In genomic region chr14:52008321-52009203, GRCm38 (mm10) we compare ENCODE assay signal across 1 mouse cellular context.
TF ChIP-seq lines count a peak whose summit lies in the region.

No protein-coding gene starts in this region.

TF ChIP-seq in CH12.LX, 34 proteins besides CTCF, POLR2A, EP300 and RAD21:
- no peak for TF ChIP-seq MXI1 (IDR thresholded peaks at IDR 0.05; ENCODE audit: low read depth, low read length)
- no peak for TF ChIP-seq RCOR1 (conservative IDR thresholded peaks at IDR 0.05; ENCODE audit: low read depth, low read length)
- no peak for TF ChIP-seq PAX5 (IDR thresholded peaks at IDR 0.05; ENCODE audit: low read length)
- 0 out of 2 replicates have a peak, but pooled peaks have one; percentile 36 for TF ChIP-seq BHLHE40 (IDR thresholded peaks at IDR 0.05; ENCODE audit: low read depth, low read length)
- TF ChIP-seq TBP (conservative IDR thresholded peaks at IDR 0.05; ENCODE audit: low read depth, low read length): no peak
- TF ChIP-seq HCFC1 (IDR thresholded peaks at IDR 0.05; ENCODE audit: low read depth, low read length): peak; percentile 40; the same call in 1 of the 2 replicates
- TF ChIP-seq MEF2A (IDR thresholded peaks at IDR 0.05; ENCODE audit: borderline replicate concordance, low read depth, low read length): peak; percentile 73
- TF ChIP-seq CHD2 (IDR thresholded peaks at IDR 0.05; ENCODE audit: low read length): no peak
- TF ChIP-seq JUN (IDR thresholded peaks at IDR 0.05; ENCODE audit: insufficient read depth, low read depth, low read length): no peak
- no peak for TF ChIP-seq JUND (conservative IDR thresholded peaks at IDR 0.05; ENCODE audit: low read depth, low read length)
- TF ChIP-seq ETS1 (conservative IDR thresholded peaks at IDR 0.05; ENCODE audit: low read depth, low read length): no peak
- peak; percentile 72 for TF ChIP-seq IRF4 (IDR thresholded peaks at IDR 0.05; ENCODE audit: low read depth, low read length)
- 0 out of 2 replicates have a peak, but pooled peaks have one; percentile 63 for TF ChIP-seq UBTF (IDR thresholded peaks at IDR 0.05; ENCODE audit: low read depth, low read length)
- peak; percentile 99 for TF ChIP-seq SMC3 (IDR thresholded peaks at IDR 0.05; ENCODE audit: low read depth, low read length)
- TF ChIP-seq ZC3H11A (IDR thresholded peaks at IDR 0.05; ENCODE audit: low read depth, low read length): peak; percentile 73
- peak; percentile 61; the same call in 1 of the 2 replicates for TF ChIP-seq MAX (IDR thresholded peaks at IDR 0.05; ENCODE audit: low read length)
- TF ChIP-seq KAT2A (IDR thresholded peaks at IDR 0.05; ENCODE audit: insufficient replicate concordance, low read length): 0 out of 2 replicates have a peak, but pooled peaks have one; percentile 36
- TF ChIP-seq POLR2AphosphoS2 (IDR thresholded peaks at IDR 0.05; ENCODE audit: low read depth, low read length): no peak
- peak; percentile 55; the same call in 1 of the 2 replicates for TF ChIP-seq ELF1 (IDR thresholded peaks at IDR 0.05; ENCODE audit: low read depth, low read length)
- TF ChIP-seq ZMIZ1 (IDR thresholded peaks at IDR 0.05; ENCODE audit: low read depth, low read length): no peak
- TF ChIP-seq SIN3A (IDR thresholded peaks at IDR 0.05; ENCODE audit: low read length): peak; percentile 54; the same call in 1 of the 2 replicates
- no peak for TF ChIP-seq ZKSCAN1 (IDR thresholded peaks at IDR 0.05; ENCODE audit: borderline replicate concordance, low read depth, low read length)
- TF ChIP-seq USF2 (conservative IDR thresholded peaks at IDR 0.05; ENCODE audit: low read depth, low read length): no peak
- 0 out of 2 replicates have a peak, but pooled peaks have one; percentile 14 for TF ChIP-seq MAFK (IDR thresholded peaks at IDR 0.05; ENCODE audit: insufficient replicate concordance, low read length)
- TF ChIP-seq CHD1 (IDR thresholded peaks at IDR 0.05; ENCODE audit: low read depth, low read length): no peak
- no peak for TF ChIP-seq GABPA (IDR thresholded peaks at IDR 0.05; ENCODE audit: insufficient replicate concordance, low read depth, low read length)
- TF ChIP-seq ZNF384 (IDR thresholded peaks at IDR 0.05; ENCODE audit: low read depth, low read length): peak; percentile 46; the same call in 1 of the 2 replicates
- no peak for TF ChIP-seq USF1 (IDR thresholded peaks at IDR 0.05; ENCODE audit: low read depth, low read length)
- peak; percentile 69; the same call in 1 of the 2 replicates for TF ChIP-seq MAZ (IDR thresholded peaks at IDR 0.05; ENCODE audit: low read depth, low read length)
- peak; percentile 89; the same call in 1 of the 2 replicates for TF ChIP-seq NELFE (IDR thresholded peaks at IDR 0.05; ENCODE audit: low read depth, low read length)
- TF ChIP-seq NRF1 (IDR thresholded peaks at IDR 0.05; ENCODE audit: low read depth, low read length): peak; percentile 34; the same call in 1 of the 2 replicates
- TF ChIP-seq MYC (IDR thresholded peaks at IDR 0.05; ENCODE audit: low read depth, low read length): 0 out of 2 replicates have a peak, but pooled peaks have one; percentile 23
- peak; percentile 66 for TF ChIP-seq TCF12 (IDR thresholded peaks at IDR 0.05; ENCODE audit: low read depth, low read length)
- TF ChIP-seq E2F4 (IDR thresholded peaks at IDR 0.05; ENCODE audit: insufficient replicate concordance, low read depth, low read length): no peak
